Mouse (Mus musculus) thymus, adult 2 months (tissue): Measurements from ENCODE around the gene Rab22a.

Experiments
- CTCF ChIP-seq: fragments of 200-500 bp; IDR thresholded peaks from 2 replicates; pipeline ENCODE4 v1.5.1; 2012; ENCODE audit warnings: mild to moderate bottlenecking, control low read depth, low read length, moderate library complexity, borderline replicate concordance; ENCODE audit not compliant: control insufficient read depth, poor library complexity, insufficient read depth; ENCODE audit errors: extremely low read depth
- POLR2A ChIP-seq: fragments of 200-500 bp; IDR thresholded peaks from 2 replicates; pipeline ENCODE4 v1.6.1; 2012; ENCODE audit warnings: mild to moderate bottlenecking, low read length, control low read depth, moderate library complexity; ENCODE audit not compliant: control insufficient read depth, poor library complexity, insufficient read depth; ENCODE audit errors: extremely low read depth

GRCm38 (mm10) chr2:173622173-173622601, 37.4 kb upstream of the Rab22a start:
- TF ChIP-seq CTCF = no peak
- TF ChIP-seq POLR2A = no peak
